Mouse (Mus musculus) CH12.LX (cell line): ENCODE data around the gene Cd248. TPM values are rescaled to one million over a fixed set of nuclear protein-coding genes. Genes with fewer than 3 reads are reported as not detected.

Experiments used
- DNase-seq: peaks from one replicate; pipeline ENCODE4 v3.0.0-alpha.2; 2013; ENCODE audit errors: extremely low read depth
- H3K27ac ChIP-seq: 2 replicates; pipeline ENCODE4 v1.5.1; 2012; ENCODE audit warnings: low read depth, mild to moderate bottlenecking, control low read depth, moderate library complexity; ENCODE audit not compliant: insufficient read depth
- H3K27me3 ChIP-seq: replicated peaks from 2 replicates; pipeline ENCODE3; 2012; ENCODE audit warnings: inconsistent platforms
- H3K36me3 ChIP-seq, 2 experiments: replicated peaks in 1 of 2; 2 replicates each; pipeline versions ENCODE3 to v1.6.1; 2012; ENCODE audit warnings: inconsistent platforms in 1 of 2, low read length in 1 of 2, mild to moderate bottlenecking in 1 of 2, mixed read lengths in 1 of 2, moderate library complexity in 1 of 2; ENCODE audit not compliant: control insufficient read depth in 1 of 2, insufficient read depth in 1 of 2
- H3K4me1 ChIP-seq, 2 experiments: 2 replicates each; pipeline ENCODE4 v1.6.1; 2012; ENCODE audit warnings: inconsistent platforms in 1 of 2, moderate library complexity in 1 of 2; ENCODE audit not compliant: insufficient read depth in 2 of 2, control insufficient read depth in 1 of 2
- H3K4me2 ChIP-seq: 2 replicates; pipeline ENCODE4 v1.6.1; 2012; ENCODE audit warnings: low read depth, mild to moderate bottlenecking, control low read depth; ENCODE audit not compliant: poor library complexity, insufficient read depth, severe bottlenecking
- H3K4me3 ChIP-seq, 3 experiments: fragments of 150-350 bp in 1 of 3; sonication (generic) in 1 of 3; replicated peaks in 1 of 3; 2 replicates each; pipeline versions ENCODE3 to v1.5.1; 2011 to 2012; ENCODE audit warnings: low read depth in 2 of 3, low read length in 2 of 3, mild to moderate bottlenecking in 2 of 3, moderate library complexity in 2 of 3, control low read depth in 1 of 3, improper control_type of control experiment in 1 of 3, inconsistent platforms in 1 of 3, mixed read lengths in 1 of 3; ENCODE audit not compliant: poor library complexity in 1 of 3
- H3K79me2 ChIP-seq: replicated peaks from 2 replicates; pipeline ENCODE4 v1.6.1; 2012; ENCODE audit warnings: mild to moderate bottlenecking, moderate library complexity; ENCODE audit not compliant: control insufficient read depth, poor library complexity, insufficient read depth, severe bottlenecking; ENCODE audit errors: extremely low read depth
- H3K9ac ChIP-seq: 2 replicates; pipeline ENCODE4 v1.6.1; 2012; ENCODE audit warnings: low read depth, mild to moderate bottlenecking, control low read depth, moderate library complexity; ENCODE audit not compliant: insufficient read depth
- H3K9me3 ChIP-seq: replicated peaks from 2 replicates; pipeline ENCODE3; 2012; ENCODE audit warnings: low read length, inconsistent platforms, mixed read lengths
- CHD2 ChIP-seq: IDR thresholded peaks from 2 replicates; pipeline ENCODE4 v1.6.1; 2011; ENCODE audit warnings: low read length, improper control_type of control experiment
- ETS1 ChIP-seq: conservative IDR thresholded peaks from 2 replicates; pipeline ENCODE4 v1.6.1; 2012; ENCODE audit warnings: low read depth, mild to moderate bottlenecking, inconsistent platforms, low read length, improper control_type of control experiment, moderate library complexity
- JUN ChIP-seq: IDR thresholded peaks from 2 replicates; pipeline ENCODE4 v1.6.1; 2011; ENCODE audit warnings: low read depth, mild to moderate bottlenecking, low read length, improper control_type of control experiment, moderate library complexity; ENCODE audit not compliant: insufficient read depth
- MAFK ChIP-seq: IDR thresholded peaks from 2 replicates; pipeline ENCODE4 v1.6.1; 2011; ENCODE audit warnings: low read length, improper control_type of control experiment; ENCODE audit not compliant: insufficient replicate concordance
- MAX ChIP-seq: IDR thresholded peaks from 2 replicates; pipeline ENCODE4 v1.6.1; 2011; ENCODE audit warnings: low read length, improper control_type of control experiment
- MEF2A ChIP-seq: IDR thresholded peaks from 2 replicates; pipeline ENCODE4 v1.6.1; 2014; ENCODE audit warnings: low read depth, mild to moderate bottlenecking, inconsistent platforms, low read length, improper control_type of control experiment, borderline replicate concordance
- NELFE ChIP-seq: IDR thresholded peaks from 2 replicates; pipeline ENCODE4 v1.6.1; 2011; ENCODE audit warnings: low read depth, low read length, improper control_type of control experiment
- NRF1 ChIP-seq: IDR thresholded peaks from 2 replicates; pipeline ENCODE4 v1.6.1; 2014; ENCODE audit warnings: low read depth, mild to moderate bottlenecking, inconsistent platforms, low read length, improper control_type of control experiment, moderate library complexity
- PAX5 ChIP-seq: IDR thresholded peaks from 2 replicates; pipeline ENCODE4 v1.6.1; 2012; ENCODE audit warnings: low read length, inconsistent platforms, mixed read lengths
- POLR2A ChIP-seq: IDR thresholded peaks from 2 replicates; pipeline ENCODE4 v1.6.1; 2011; ENCODE audit warnings: low read depth, mild to moderate bottlenecking, improper control_type of control experiment, low read length
- POLR2AphosphoS2 ChIP-seq: IDR thresholded peaks from 2 replicates; pipeline ENCODE4 v1.6.1; 2011; ENCODE audit warnings: low read depth, low read length, improper control_type of control experiment
- RCOR1 ChIP-seq: conservative IDR thresholded peaks from 2 replicates; pipeline ENCODE4 v1.6.1; 2012; ENCODE audit warnings: low read depth, mild to moderate bottlenecking, inconsistent platforms, low read length, improper control_type of control experiment
- SIN3A ChIP-seq: IDR thresholded peaks from 2 replicates; pipeline ENCODE4 v1.6.1; 2012; ENCODE audit warnings: low read length, improper control_type of control experiment, inconsistent platforms
- UBTF ChIP-seq: IDR thresholded peaks from 2 replicates; pipeline ENCODE4 v1.6.1; 2012; ENCODE audit warnings: low read depth, mild to moderate bottlenecking, inconsistent platforms, low read length, improper control_type of control experiment, moderate library complexity
- USF1 ChIP-seq: IDR thresholded peaks from 2 replicates; pipeline ENCODE4 v1.6.1; 2014; ENCODE audit warnings: low read depth, mild to moderate bottlenecking, inconsistent platforms, low read length, improper control_type of control experiment
- ZC3H11A ChIP-seq: IDR thresholded peaks from 2 replicates; pipeline ENCODE4 v1.6.1; 2012; ENCODE audit warnings: low read depth, mild to moderate bottlenecking, inconsistent platforms, low read length, improper control_type of control experiment
- ZKSCAN1 ChIP-seq: IDR thresholded peaks from 2 replicates; pipeline ENCODE4 v1.6.1; 2012; ENCODE audit warnings: low read depth, inconsistent platforms, low read length, improper control_type of control experiment, borderline replicate concordance
- ZMIZ1 ChIP-seq: IDR thresholded peaks from 2 replicates; pipeline ENCODE4 v1.6.1; 2012; ENCODE audit warnings: low read depth, mild to moderate bottlenecking, inconsistent platforms, low read length, improper control_type of control experiment
- ZNF384 ChIP-seq: IDR thresholded peaks from 2 replicates; pipeline ENCODE4 v1.6.1; 2012; ENCODE audit warnings: low read depth, low read length, improper control_type of control experiment, inconsistent platforms
- dilution Hi-C: fragments of 300-500 bp; cut with MboI; formaldehyde crosslinking; loops from 2 replicates; pipeline ENCODE4 v1.14.3; 2020; ENCODE audit warnings: low sequenced_read_pairs; ENCODE audit not compliant: extremely low pct_unique_long_range_greater_than_20kb, extremely low pct_ligation_motif_present
- in situ Hi-C: fragments of 300-500 bp; cut with MboI; formaldehyde crosslinking; loops from 3 replicates; pipeline ENCODE4 v1.14.3; 2019; ENCODE audit warnings: low sequenced_read_pairs, low pct_ligation_motif_present, low pct_unique_long_range_greater_than_20kb, mixed read lengths
- polyA plus RNA-seq: library from polyadenylated mRNA; unstranded; fragments of >175 nt; gene quantifications from 2 replicates; pipeline ENCODE4 v1.2.1, GENCODE M21; 2012; ENCODE audit warnings: low read depth; ENCODE audit not compliant: insufficient read length
- total RNA-seq, 2 experiments: library from RNA; depleted of rRNA; stranded (reverse); fragments of 300-350 nt in 1 of 2; fragments of >200 nt in 1 of 2; gene quantifications; 2 replicates each; pipeline ENCODE4 v1.2.3; 2012 to 2014

Gene Cd248
- total and polyA plus RNA-seq, 3 experiments, result not detected

GRCm38 (mm10) chr19:5094746-5095417 is 27.0 kb downstream of the Cd248 start:
- peak; percentile 73; the same call in 1 of the 2 replicates for TF ChIP-seq POLR2AphosphoS2
- TF ChIP-seq ZMIZ1, result 0 out of 2 replicates have a peak, but pooled peaks have one; percentile 38
- TF ChIP-seq MAFK, result 0 out of 2 replicates have a peak, but pooled peaks have one; percentile 22
- no peak for TF ChIP-seq ZC3H11A
- TF ChIP-seq POLR2A, result no peak
- dilution Hi-C loops, result no loop called here
- H3K36me3 ChIP-seq, result peaks cover 36 to 54% of the 10 kb centered on the region in 2 experiments

GRCm38 (mm10) chr19:5095887-5096474 is 28.1 kb downstream of the Cd248 start:
- no peak overlapping the region for H3K27ac ChIP-seq
- no peak for DNase-seq
- no peak overlapping the region for H3K9ac ChIP-seq
- dilution Hi-C loops (no loop called here), in situ Hi-C loops (no loop called here)
- H3K4me2 ChIP-seq, result no peak overlapping the region
- H3K36me3 ChIP-seq, result peaks cover 40 to 55% of the 10 kb centered on the region in 2 experiments
- no peaks in the 10 kb centered on the region for H3K9me3 ChIP-seq
- peaks cover 10% of the 10 kb centered on the region in 2 experiments; a peak in 3 of 4 replicates for H3K4me1 ChIP-seq
- H3K4me3 ChIP-seq, result no peak overlapping the region
- no peaks in the 10 kb centered on the region for H3K79me2 ChIP-seq
- no peaks in the 10 kb centered on the region for H3K27me3 ChIP-seq
- TF ChIP-seq NRF1 (no peak), ZKSCAN1 (no peak), NELFE (no peak), PAX5 (no peak), ZC3H11A (no peak), ZNF384 (no peak), UBTF (no peak), USF1 (no peak), ZMIZ1 (no peak), SIN3A (no peak), ETS1 (no peak), MAX (no peak), MAFK (no peak), CHD2 (no peak), MEF2A (no peak), RCOR1 (no peak), POLR2AphosphoS2 (no peak), JUN (no peak)
- TF ChIP-seq, all 38 proteins: peak for 0

More at GRCm38 (mm10) chr19:5094746-5095417, 27.0 kb downstream of the Cd248 start:
- Histone ChIP-seq H3K9ac (no peak overlapping the region), H3K4me1 (peaks cover 10% of the 10 kb centered on the region in 2 experiments; a peak in 3 of 4 replicates), H3K27ac (no peak overlapping the region), H3K9me3 (no peaks in the 10 kb centered on the region), H3K79me2 (no peaks in the 10 kb centered on the region), H3K4me2 (no peak overlapping the region), H3K27me3 (no peaks in the 10 kb centered on the region), H3K4me3 (no peak overlapping the region)
- no peak for DNase-seq
- in situ Hi-C loops, result loop anchor here (5.0 kb wide), 1 partner anchor 47 kb away; no protein-coding TSS in a partner anchor
